Mouse (Mus musculus) forelimb bud, embryonic 11.5 days (tissue): ENCODE results near the gene Scube1.

ENCODE experiments used
- DNase-seq: peaks from one replicate; pipeline ENCODE4 v3.0.0-alpha.2; 2012; ENCODE audit warnings: low read depth, low spot score

Gene Scube1

GRCm38 (mm10) chr15:83595364-83595711, 129.5 kb downstream of the Scube1 start:
- DNase-seq = no peak

DNA sequence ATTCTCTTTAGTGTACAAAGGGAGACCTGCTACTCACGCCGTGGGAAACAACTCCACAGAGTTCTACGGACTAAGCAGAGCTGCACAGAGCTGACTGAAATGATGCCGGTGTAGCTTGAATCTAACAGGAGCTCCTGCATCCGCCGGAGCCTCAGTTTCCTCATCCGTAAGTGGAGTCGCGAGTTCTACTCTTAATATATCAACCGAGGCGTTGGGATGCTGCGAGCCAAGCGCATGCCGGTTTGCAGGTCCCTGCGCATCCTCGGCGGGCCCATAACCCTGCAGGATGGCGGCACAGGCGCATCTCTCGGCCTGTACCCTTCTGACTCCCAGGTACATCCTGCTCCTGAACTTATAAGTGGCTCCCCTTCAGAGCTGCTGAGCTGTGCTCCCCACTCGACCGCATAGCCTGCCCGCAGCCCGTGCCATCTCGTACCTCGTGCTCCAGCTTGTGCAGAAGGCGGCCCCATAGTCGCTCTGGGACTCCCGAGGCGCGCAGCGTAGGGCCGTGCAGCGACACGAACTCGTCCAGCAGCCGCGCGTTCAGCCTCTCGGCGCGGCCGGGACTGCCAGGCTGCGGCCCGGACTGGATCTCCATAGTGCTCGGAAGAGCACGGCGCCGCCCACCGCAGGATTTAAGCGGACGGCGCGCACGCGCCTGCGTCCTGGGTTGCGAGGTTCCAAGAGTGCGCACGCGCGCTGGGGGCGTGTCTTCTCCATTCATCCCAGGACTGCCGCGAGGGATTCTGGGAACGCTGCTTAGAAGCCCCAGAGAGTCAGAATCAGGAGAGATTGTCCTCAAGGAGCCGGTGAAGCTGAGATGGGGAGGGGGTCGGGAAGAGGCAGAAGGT, 130.1 kb downstream of the Scube1 start, which contains the start of gene Ttll12:
TSS of gene Ttll12 (minus strand) at position 645 of the 851 bp plus-strand sequence.
- peak; percentile 98 for DNase-seq

- no peak for DNase-seq
Measured at GRCm38 (mm10) chr15:83593702-83594512, 130.9 kb downstream of the Scube1 start.

DNA sequence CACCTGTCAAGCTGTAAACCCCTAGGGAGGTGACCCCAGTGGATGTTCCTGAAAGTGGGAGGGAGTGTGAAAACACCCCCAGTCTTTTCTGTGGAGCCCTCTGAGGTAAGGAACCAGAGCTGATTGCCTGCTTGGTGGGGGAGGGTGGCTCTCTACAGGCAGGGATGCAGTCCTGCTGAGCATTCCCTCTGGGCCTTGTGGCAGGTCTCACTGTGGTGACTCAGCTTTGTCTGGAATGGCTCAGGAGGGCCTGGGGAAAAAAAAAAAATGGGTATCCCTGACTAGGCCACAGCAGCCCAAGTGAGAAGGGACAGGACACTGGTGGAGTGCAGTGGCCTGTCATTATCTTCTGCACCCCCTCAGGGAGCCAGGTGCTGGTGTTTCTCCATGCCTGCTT, 131.6 kb downstream of the Scube1 start:
- DNase-seq = no peak

GRCm38 (mm10) chr15:83592260-83593188, 132.3 kb downstream of the Scube1 start:
- no peak for DNase-seq

DNA sequence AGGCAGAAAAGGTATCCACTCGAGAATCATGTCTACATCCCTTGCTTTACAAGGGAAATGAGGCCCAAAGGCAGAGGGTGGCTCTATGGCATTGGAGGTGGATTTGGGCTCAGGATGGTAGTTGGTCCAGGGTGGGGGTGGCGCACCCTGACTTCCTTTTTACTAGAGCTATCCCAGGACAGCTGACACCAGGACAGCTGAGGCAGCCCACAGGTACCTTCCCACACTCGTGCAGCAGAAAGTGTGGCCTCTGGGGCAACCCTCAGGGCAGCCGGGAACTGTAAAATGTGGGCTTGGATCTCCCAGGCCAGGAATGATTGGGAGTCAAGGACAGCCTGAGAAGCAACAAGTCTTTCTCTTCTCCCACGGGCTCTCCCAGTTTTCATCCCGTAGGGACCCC, 133.1 kb downstream of the Scube1 start:
- DNase-seq = no peak

GRCm38 (mm10) chr15:83590841-83591240, 134.0 kb downstream of the Scube1 start:
- no peak for DNase-seq

DNA sequence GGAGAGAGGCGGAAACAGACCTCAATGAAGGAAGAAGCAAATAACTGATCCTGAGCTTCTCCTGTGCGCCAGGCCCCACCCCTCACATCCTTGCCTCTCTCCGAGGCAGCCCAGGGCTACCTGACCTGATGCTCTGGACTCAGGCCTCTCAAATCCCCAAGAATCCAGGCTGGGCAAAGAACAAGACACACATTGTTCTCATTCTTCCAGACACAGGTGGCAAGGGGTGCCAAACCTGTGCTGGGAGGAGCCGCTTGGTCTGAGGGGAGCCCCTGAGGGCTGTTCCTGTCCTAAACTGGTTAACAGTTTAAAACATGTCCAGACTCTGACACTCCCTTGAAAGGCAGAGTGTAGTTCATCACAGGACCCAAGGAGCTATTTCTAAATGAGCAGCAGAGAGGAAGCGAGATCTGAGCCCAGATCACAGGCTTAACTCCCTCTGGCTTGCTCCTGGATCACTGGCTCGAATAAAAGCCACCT, 140.0 kb downstream of the Scube1 start:
- no peak for DNase-seq

DNA sequence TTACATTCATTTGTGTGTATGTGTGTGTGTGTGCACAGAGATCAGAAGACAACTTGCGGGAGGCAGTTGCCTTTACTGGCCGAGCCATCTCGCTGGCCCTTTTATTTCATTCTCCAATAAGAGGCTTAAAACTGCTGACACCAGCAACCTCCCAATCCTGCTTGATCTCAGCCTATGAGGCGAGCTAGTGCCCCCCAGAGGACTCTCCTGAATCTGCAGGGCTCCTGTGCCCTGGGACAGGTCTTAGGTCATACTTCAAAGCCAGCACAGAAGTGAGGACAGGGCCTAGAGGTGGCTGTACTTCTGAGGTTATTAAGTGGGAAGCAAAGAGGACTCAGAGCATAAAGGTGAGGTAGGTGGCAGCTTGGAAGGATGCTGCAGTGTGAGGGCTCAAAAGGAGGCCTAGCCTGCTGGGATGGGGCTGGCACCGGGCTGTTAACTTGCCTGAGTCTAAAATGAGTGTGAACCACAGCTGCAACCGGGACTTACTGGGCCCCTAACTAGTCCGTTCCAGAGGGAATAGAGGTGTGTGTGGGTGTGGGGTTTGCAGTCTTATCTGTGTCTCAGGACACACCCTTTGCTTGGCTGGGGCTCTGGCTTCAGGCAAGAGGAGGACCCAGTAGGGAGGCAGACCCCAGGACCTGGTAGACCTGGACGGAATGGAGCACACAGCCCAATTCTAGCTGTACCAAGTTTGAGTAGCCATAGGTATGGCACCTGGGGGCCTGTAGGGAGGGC, 141.2 kb downstream of the Scube1 start:
- DNase-seq = no peak

DNA sequence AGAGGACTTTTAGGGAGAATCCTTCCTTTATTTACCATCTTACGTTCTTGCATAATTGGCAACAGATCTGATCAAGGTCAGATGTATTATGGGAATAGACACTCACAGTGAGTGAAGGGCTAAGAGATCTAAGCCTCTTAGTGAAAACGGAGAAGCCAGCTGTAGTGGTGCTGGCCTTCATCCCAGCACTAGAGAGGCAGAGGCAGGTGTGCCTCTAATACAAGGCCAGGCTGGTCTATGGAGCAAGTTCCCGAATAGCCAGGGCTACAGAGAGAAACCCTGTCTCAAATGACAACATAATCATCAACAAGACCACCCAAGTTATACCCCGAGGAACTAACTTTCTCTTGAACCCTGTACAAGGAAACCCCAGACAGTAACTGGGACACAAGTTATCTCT, 141.9 kb downstream of the Scube1 start:
- DNase-seq = no peak

GRCm38 (mm10) chr15:83576651-83577050, 148.2 kb downstream of the Scube1 start:
- no peak for DNase-seq

GRCm38 (mm10) chr15:83575543-83575942, 149.3 kb downstream of the Scube1 start:
- no peak for DNase-seq

DNA sequence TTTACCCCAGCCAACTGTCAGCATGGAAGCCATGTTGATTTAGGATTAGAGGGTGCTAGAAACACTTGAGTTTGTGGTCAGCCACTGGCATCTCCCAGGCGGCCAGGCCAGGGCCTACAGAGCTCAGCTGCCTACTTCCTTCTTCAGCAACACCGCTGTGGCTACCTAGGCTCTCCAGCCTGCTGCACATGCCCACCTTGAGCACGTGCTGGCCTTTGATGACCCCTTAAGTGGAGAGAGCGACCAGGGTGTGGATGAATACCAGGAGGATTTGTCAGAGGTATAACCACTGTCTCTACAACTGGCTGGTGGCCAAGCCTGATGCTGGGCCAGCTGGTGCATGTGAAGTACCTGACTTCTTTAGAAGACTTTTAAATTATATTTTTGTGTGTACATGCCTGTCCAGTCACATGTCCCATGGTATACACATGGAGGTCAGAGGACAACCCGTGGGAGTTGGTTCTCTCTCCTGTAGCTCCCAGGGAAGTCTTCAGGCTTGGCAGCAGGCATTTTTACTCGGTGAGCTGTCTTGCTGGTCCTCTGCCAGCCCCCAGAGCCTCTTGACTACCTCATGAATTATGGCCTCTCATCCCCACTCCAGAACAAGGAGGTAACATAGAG, 150.0 kb downstream of the Scube1 start:
- no peak for DNase-seq

- DNase-seq = no peak
Measured at GRCm38 (mm10) chr15:83573606-83574005, 151.2 kb downstream of the Scube1 start.

GRCm38 (mm10) chr15:83572132-83572531, 152.7 kb downstream of the Scube1 start:
- DNase-seq = no peak

- DNase-seq = no peak
Measured at GRCm38 (mm10) chr15:83571636-83572035, 153.2 kb downstream of the Scube1 start.

DNA sequence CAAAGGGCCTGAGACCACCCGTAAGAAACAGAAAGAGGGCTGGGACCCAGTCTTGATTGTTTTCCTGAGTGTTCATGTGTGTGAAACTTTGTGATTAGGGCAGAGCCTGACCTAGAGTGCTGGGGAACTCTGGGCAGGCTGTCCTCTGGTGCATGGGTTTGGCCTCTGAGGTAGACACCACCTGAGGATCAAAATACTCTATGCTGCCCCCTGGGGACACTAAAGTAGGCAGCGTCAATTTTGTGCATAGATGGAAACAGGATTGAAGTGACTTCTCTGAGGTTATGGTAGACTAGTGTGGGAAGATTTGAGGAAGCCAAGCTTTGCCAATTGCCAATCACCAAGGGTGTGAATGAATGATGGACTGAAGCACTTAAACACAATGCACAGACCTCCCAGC, 154.2 kb downstream of the Scube1 start:
- DNase-seq = no peak

DNA sequence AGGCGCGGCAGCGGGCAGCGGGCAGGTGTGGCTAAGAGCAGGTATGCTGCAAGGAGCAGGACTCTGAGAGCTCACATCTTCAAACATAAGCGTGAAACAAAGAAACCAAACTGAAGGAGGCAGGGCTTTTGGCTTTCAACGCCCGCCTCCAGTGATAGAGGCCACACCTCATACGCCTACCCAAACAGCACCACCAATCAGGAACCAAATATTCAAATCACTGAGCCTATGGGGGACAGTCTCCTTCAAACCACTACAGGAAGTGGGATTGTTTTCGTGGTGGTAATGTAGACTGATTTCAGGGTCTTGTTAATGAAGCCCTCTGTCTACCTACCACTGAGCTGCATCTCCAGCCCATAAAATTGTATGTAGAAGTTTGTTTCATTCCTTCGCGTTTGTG, 155.1 kb downstream of the Scube1 start:
- no peak for DNase-seq

GRCm38 (mm10) chr15:83568544-83568943, 156.3 kb downstream of the Scube1 start:
- no peak for DNase-seq

DNA sequence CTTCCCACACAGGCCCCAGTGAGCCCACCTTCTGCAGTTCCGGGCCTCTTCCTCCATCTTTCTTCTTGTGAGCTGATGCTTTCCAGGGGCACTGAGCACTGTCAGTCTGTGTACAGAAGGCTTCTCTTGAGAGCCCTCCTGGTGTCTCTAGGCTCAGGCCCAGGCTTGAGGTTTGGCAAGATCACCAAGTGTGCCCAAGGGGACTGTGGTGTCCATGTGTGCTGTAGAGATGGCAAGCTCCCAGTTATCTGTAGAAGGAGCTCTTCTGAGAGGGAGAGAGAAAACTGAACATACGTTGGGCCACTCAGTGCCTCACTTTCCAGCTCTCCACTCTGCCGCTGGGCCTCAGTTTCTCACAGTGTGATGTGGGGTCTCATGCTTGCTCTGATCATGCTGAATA, 157.1 kb downstream of the Scube1 start:
- no peak for DNase-seq
